In the genomic region with DNA sequence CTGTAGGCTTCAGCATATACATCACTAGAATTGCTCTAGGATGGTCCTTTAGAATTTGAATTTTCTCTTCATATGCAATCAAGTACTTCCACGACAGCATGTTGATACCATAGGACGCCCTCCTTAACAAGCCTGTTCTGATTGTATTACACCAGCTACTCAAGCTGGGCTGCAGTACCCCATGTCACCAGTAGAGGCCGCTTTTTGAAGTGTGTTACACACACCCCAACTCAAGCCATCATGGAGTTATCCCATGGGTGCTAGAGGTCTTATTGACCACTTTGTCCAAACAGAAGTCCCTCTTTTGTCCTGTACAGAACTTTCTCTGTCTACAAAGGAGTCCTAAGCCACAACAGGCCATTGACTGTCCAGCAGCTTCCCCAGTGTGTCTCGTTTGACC, we compare ENCODE assay signal across 9 mouse cellular contexts.
A peak's percentile ranks its signal among the peaks of the same experiment; 100 is the strongest.
DNase-seq lines count a peak whose midpoint lies in the region; ATAC-seq and TF ChIP-seq lines count a peak whose summit lies in the region.
"Had no signal": no experiment of that assay in that cellular context is flagged by ENCODE, and none has a peak within 500 bp of the region (broad histone marks: within the 10 kb centered on the region; RNA-seq: fewer than 3 reads in every experiment).

No protein-coding gene starts in this region.

- WGBS in neural tube, embryonic 15.5 days: 53% methylated on average over 4 of the region's 4 CpGs
- WGBS in kidney, postnatal 0 days: 55% methylated on average over 4 of the region's 4 CpGs
- 29% methylated on average over 4 of the region's 4 CpGs for WGBS in liver, embryonic 14.5 days (ENCODE audit: insufficient replicate concordance)

- H3K36me3 ChIP-seq in neural tube, embryonic 15.5 days: no peaks in the 10 kb centered on the region
- H3K36me3 ChIP-seq in kidney, postnatal 0 days (ENCODE audit: insufficient read depth, low read length): no peaks in the 10 kb centered on the region
- no peaks in the 10 kb centered on the region for H3K36me3 ChIP-seq in liver, embryonic 14.5 days (replicated peaks; ENCODE audit: control insufficient read depth, insufficient read depth, low read depth)
- H3K36me3 ChIP-seq: stomach, embryonic 15.5 days had no signal

- H3K9me3 ChIP-seq in neural tube, embryonic 15.5 days (replicated peaks): no peaks in the 10 kb centered on the region
- H3K9me3 ChIP-seq in kidney, postnatal 0 days (replicated peaks; ENCODE audit: low read length): no peaks in the 10 kb centered on the region
- H3K9me3 ChIP-seq in liver, embryonic 14.5 days (ENCODE audit: control insufficient read depth, low read length): no peaks in the 10 kb centered on the region
- H3K9me3 ChIP-seq: stomach, embryonic 15.5 days had no signal

- no peak overlapping the region for H3K27ac ChIP-seq in neural tube, embryonic 15.5 days (replicated peaks)
- no peak overlapping the region for H3K27ac ChIP-seq in bone marrow macrophage, adult 2 months (ENCODE audit: insufficient read depth, low read depth, low read length)
- no peak overlapping the region for H3K27ac ChIP-seq in kidney, postnatal 0 days
- no peak overlapping the region for H3K27ac ChIP-seq in liver, embryonic 14.5 days
- H3K27ac ChIP-seq: stomach, embryonic 15.5 days had no signal

- no peak overlapping the region for H3K4me3 ChIP-seq in neural tube, embryonic 15.5 days (replicated peaks)
- H3K4me3 ChIP-seq in bone marrow macrophage, adult 2 months (ENCODE audit: insufficient read depth, low read length): no peak overlapping the region
- no peak overlapping the region for H3K4me3 ChIP-seq in kidney, postnatal 0 days (replicated peaks; ENCODE audit: low read depth, low read length)
- no peak overlapping the region for H3K4me3 ChIP-seq in liver, embryonic 14.5 days (ENCODE audit: insufficient read depth in 1 of 2, low read depth in 2 of 2, low read length in 2 of 2)
- H3K4me3 ChIP-seq: stomach, embryonic 15.5 days had no signal

- DNase-seq in neural tube, embryonic 10.5 days (ENCODE audit: extremely low spot score, low spot score): peak; percentile 70
- peak; percentile 70 for DNase-seq in kidney, postnatal 0 days (ENCODE audit: low spot score)
- DNase-seq in liver, embryonic 14.5 days (ENCODE audit: low read depth in 3 of 3, low spot score in 3 of 3): peak; percentile 20 to 32 (median 25)
- DNase-seq in right cerebral cortex, postnatal 14 days: peak; percentile 75
- DNase-seq in urinary bladder, postnatal 25 days (ENCODE audit: low spot score): peak; percentile 74

- peaks cover 11% of the 10 kb centered on the region for H3K4me1 ChIP-seq in neural tube, embryonic 15.5 days
- H3K4me1 ChIP-seq in bone marrow macrophage, adult 2 months (ENCODE audit: control insufficient read depth, insufficient read depth, low read length): peaks cover 21% of the 10 kb centered on the region
- H3K4me1 ChIP-seq in kidney, postnatal 0 days (replicated peaks; ENCODE audit: insufficient read depth, low read length): no peaks in the 10 kb centered on the region
- H3K4me1 ChIP-seq in liver, embryonic 14.5 days (replicated peaks; ENCODE audit: control insufficient read depth in 2 of 2, insufficient read depth in 2 of 2, low read length in 1 of 2): peaks cover 0 to 4% of the 10 kb centered on the region in 2 experiments; a peak in 2 of 4 replicates
- H3K4me1 ChIP-seq: stomach, embryonic 15.5 days had no signal

- no peaks in the 10 kb centered on the region for H3K27me3 ChIP-seq in neural tube, embryonic 15.5 days (replicated peaks)
- H3K27me3 ChIP-seq in kidney, postnatal 0 days (ENCODE audit: insufficient read depth, low read length): no peaks in the 10 kb centered on the region
- H3K27me3 ChIP-seq in liver, embryonic 14.5 days (ENCODE audit: control insufficient read depth, insufficient read depth, low read length): no peaks in the 10 kb centered on the region
- H3K27me3 ChIP-seq: stomach, embryonic 15.5 days had no signal

- peak; percentile 60 for TF ChIP-seq CTCF in bone marrow macrophage, adult 2 months (IDR thresholded peaks at IDR 0.05; ENCODE audit: low read depth, low read length)
- TF ChIP-seq CTCF in kidney, postnatal 0 days (IDR thresholded peaks at IDR 0.05; ENCODE audit: low read depth): peak; percentile 89
- TF ChIP-seq CTCF in liver, embryonic 14.5 days (IDR thresholded peaks at IDR 0.05; ENCODE audit: low read depth): peak; percentile 91

- no peak overlapping the region for H3K9ac ChIP-seq in neural tube, embryonic 15.5 days (replicated peaks)
- no peak overlapping the region for H3K9ac ChIP-seq in kidney, postnatal 0 days (ENCODE audit: low read depth, low read length)
- no peak overlapping the region for H3K9ac ChIP-seq in liver, embryonic 14.5 days (replicated peaks)
- H3K9ac ChIP-seq: stomach, embryonic 15.5 days had no signal

- TF ChIP-seq EP300 in liver, embryonic 14.5 days (IDR thresholded peaks at IDR 0.05; ENCODE audit: low read depth): no peak

- ATAC-seq in neural tube, embryonic 15.5 days (ENCODE audit: low FRiP score): no peak
- peak; percentile 72; the same call in 1 of the 2 replicates for ATAC-seq in erythroblast, adult 5-6 weeks (replicated peaks; ENCODE audit: low FRiP score, poor library complexity, severe bottlenecking)
- ATAC-seq in kidney, postnatal 0 days (replicated peaks; ENCODE audit: low FRiP score, low read depth): no peak; the same call in 1 of the 2 replicates
- no peak for ATAC-seq in liver, embryonic 14.5 days (ENCODE audit: insufficient read depth)

- no peak overlapping the region for H3K4me2 ChIP-seq in neural tube, embryonic 15.5 days
- no peak overlapping the region for H3K4me2 ChIP-seq in kidney, postnatal 0 days (ENCODE audit: low read length)
- no peak overlapping the region for H3K4me2 ChIP-seq in liver, embryonic 14.5 days (ENCODE audit: low read depth)
- H3K4me2 ChIP-seq: stomach, embryonic 15.5 days had no signal

- no peak for TF ChIP-seq POLR2A in bone marrow macrophage, adult 2 months (IDR thresholded peaks at IDR 0.05; ENCODE audit: borderline replicate concordance, low read depth, low read length)

Comparison
In these comparisons a context has a peak if more than half of its experiments do, and no peak if none do; other contexts are left out.
1. DNase-seq: peak in every context shown above with its lines; median percentile 75 in right cerebral cortex, postnatal 14 days; 74 in urinary bladder, postnatal 25 days; 70 in neural tube, embryonic 10.5 days; 70 in kidney, postnatal 0 days; 25 in liver, embryonic 14.5 days.